Comparison of ENCODE assay signal across 17 mouse cellular contexts in the genomic region with DNA sequence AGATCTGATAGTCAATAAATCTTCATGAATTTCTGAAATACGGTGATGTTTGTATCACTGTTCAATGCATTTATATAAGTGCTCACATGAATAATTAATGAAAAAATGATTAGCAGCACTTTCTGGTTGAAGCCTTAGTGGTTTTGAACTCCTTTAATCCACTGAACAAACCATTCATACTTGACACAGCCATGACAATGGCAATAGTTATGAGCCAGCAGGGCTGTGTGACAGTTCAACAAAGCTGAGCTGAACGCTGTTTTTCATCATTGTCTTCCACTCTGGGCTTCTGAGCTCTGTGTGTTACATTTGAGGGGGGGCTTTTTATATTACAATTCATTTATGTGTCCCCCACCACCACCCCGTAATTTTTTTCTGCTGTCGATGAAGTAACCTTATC.
"Had no signal": no experiment of that assay in that cellular context is flagged by ENCODE, and none has a peak within 500 bp of the region (broad histone marks: within the 10 kb centered on the region; RNA-seq: fewer than 3 reads in every experiment).

No protein-coding gene starts in this region.

- H3K4me1 ChIP-seq: liver, embryonic 15.5 days; lung, embryonic 15.5 days; megakaryocyte, embryonic 14.5 days; neural tube, embryonic 12.5 days; stomach, embryonic 15.5 days had no signal

- DNase-seq: liver, postnatal 0 days; lung, adult 2 months; lung, postnatal 14 days; lung, postnatal 36 days; midbrain, embryonic 14.5 days; right cerebral cortex, postnatal 14 days; thymus, adult 2 months; thymus, postnatal 25 days; thymus, postnatal 4 days had no signal

- H3K4me2 ChIP-seq: liver, embryonic 15.5 days; lung, embryonic 15.5 days; neural tube, embryonic 12.5 days; stomach, embryonic 15.5 days had no signal

- ATAC-seq: liver, postnatal 0 days; lung, postnatal 0 days had no signal

- H3K9me3 ChIP-seq: liver, embryonic 15.5 days; lung, embryonic 15.5 days; megakaryocyte, embryonic 14.5 days; neural tube, embryonic 12.5 days; stomach, embryonic 15.5 days had no signal

- H3K9ac ChIP-seq: liver, embryonic 15.5 days; liver, postnatal 0 days; lung, embryonic 15.5 days; neural tube, embryonic 12.5 days; stomach, embryonic 15.5 days had no signal

- H3K27me3 ChIP-seq: liver, embryonic 15.5 days; lung, embryonic 15.5 days; megakaryocyte, embryonic 14.5 days; neural tube, embryonic 12.5 days; stomach, embryonic 15.5 days had no signal

- H3K4me3 ChIP-seq: liver, embryonic 15.5 days; lung, embryonic 15.5 days; megakaryocyte, embryonic 14.5 days; neural tube, embryonic 12.5 days; stomach, embryonic 15.5 days had no signal

- H3K27ac ChIP-seq: liver, embryonic 15.5 days; lung, embryonic 15.5 days; macrophage; neural tube, embryonic 12.5 days; stomach, embryonic 15.5 days; stomach, postnatal 0 days had no signal

- H3K36me3 ChIP-seq: liver, embryonic 15.5 days; lung, embryonic 15.5 days; neural tube, embryonic 12.5 days; stomach, embryonic 15.5 days had no signal
